Mouse (Mus musculus) cerebellum, adult 2 months (tissue): ENCODE measurements at regions not wholly inside any gene's neighbourhood (a gene's known extent, or its start where the extent isn't known, plus 50 kb on each side); places are given as distances from the start of the nearest gene placed in this dataset.

ENCODE experiments used
- CTCF ChIP-seq: fragments of 200-500 bp; IDR thresholded peaks from 2 replicates; pipeline ENCODE4 v1.5.1; 2011; ENCODE audit warnings: low read depth, mild to moderate bottlenecking, control low read depth, low read length, moderate library complexity, borderline replicate concordance; ENCODE audit not compliant: insufficient read depth
- POLR2A ChIP-seq: fragments of 200-500 bp; IDR thresholded peaks from 2 replicates; pipeline ENCODE4 v1.6.1; 2011; ENCODE audit warnings: low read length, control low read depth, borderline replicate concordance; ENCODE audit not compliant: insufficient read depth

DNA sequence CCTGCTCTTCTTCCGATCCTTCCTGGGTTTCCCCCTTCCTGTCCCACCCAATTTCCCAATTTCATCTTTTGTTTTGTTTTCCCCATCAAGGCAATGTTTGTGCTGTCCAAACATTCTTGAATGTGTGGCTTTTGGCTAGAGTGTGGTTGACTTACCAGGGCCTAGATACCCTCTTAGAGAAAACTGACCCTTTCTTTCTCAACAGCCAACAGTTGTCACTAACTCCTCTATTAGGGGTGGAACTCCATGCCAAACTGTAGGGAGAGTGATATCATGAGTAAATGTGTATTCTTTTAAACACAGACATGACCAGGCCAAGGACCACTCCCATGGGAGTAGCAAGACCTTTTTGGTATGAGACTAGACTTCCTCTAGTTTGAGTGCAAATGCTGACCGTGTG is 1145.0 kb downstream of the Adam3 start:
- TF ChIP-seq CTCF (no peak), POLR2A (no peak)
